Mouse (Mus musculus) CD4-positive naive resting alpha-beta T cell, adult 57 days (primary cell): ENCODE results near the gene 1110057P08Rik. TPM values are rescaled to one million over a fixed set of nuclear protein-coding genes. Genes with fewer than 3 reads are reported as not detected.

Experiments used
- total RNA-seq: library from RNA; stranded (reverse); gene quantifications from one replicate; pipeline ENCODE4 v1.2.4, GENCODE M21; 2023

1110057P08Rik gene
- total RNA-seq: not detected

GRCm38 (mm10) chr16:89174435-89174834 lies at the start of gene 1110057P08Rik:
TSS of gene 1110057P08Rik (plus strand) at chr16:89174735.

GRCm38 (mm10) chr16:89140551-89140950 lies 34.0 kb upstream of the 1110057P08Rik start, which contains the start of gene Gm6358:
TSS of gene Gm6358 (plus strand) at chr16:89140851.

GRCm38 (mm10) chr16:89150786-89151185 lies 23.7 kb upstream of the 1110057P08Rik start, which contains the start of gene Gm10061:
TSS of gene Gm10061 (plus strand) at chr16:89151086.

GRCm38 (mm10) chr16:89157652-89158051 lies 16.9 kb upstream of the 1110057P08Rik start, which contains the start of gene Gm9789:
TSS of gene Gm9789 (plus strand) at chr16:89157952.

GRCm38 (mm10) chr16:89169190-89169589 lies 5.3 kb upstream of the 1110057P08Rik start, which contains the start of gene Gm7735:
TSS of gene Gm7735 (plus strand) at chr16:89169490.

GRCm38 (mm10) chr16:89205561-89205960 lies 31.0 kb downstream of the 1110057P08Rik start, which contains the start of gene Krtap20-2:
TSS of gene Krtap20-2 (plus strand) at chr16:89205861.

Other genes with a start within 250 kb of the 1110057P08Rik start
- not detected for gene Krtap19-9b, start 242.5 kb upstream of the 1110057P08Rik start, total RNA-seq
- gene Krtap16-3, start 211.9 kb upstream of the 1110057P08Rik start, total RNA-seq: not detected
- gene Krtap22-2, start 164.0 kb upstream of the 1110057P08Rik start, total RNA-seq: not detected
- not detected for gene Gm10229, start 159.5 kb upstream of the 1110057P08Rik start, total RNA-seq
- gene Krtap6-1, start 143.0 kb upstream of the 1110057P08Rik start, total RNA-seq: not detected
- gene Gm10228, start 133.3 kb upstream of the 1110057P08Rik start, total RNA-seq: not detected
- not detected for gene Krtap6-5, start 126.9 kb upstream of the 1110057P08Rik start, total RNA-seq
- not detected for gene 1110025L11Rik, start 110.7 kb upstream of the 1110057P08Rik start, total RNA-seq
- gene Krtap6-3, start 90.7 kb upstream of the 1110057P08Rik start, total RNA-seq: not detected
- not detected for gene Gm6358, start 33.9 kb upstream of the 1110057P08Rik start, total RNA-seq
- not detected for gene Gm10061, start 23.6 kb upstream of the 1110057P08Rik start, total RNA-seq
- not detected for gene Gm9789, start 16.8 kb upstream of the 1110057P08Rik start, total RNA-seq
- gene Gm7735, start 5.2 kb upstream of the 1110057P08Rik start, total RNA-seq: not detected
- gene Krtap20-2, start 31.1 kb downstream of the 1110057P08Rik start, total RNA-seq: not detected
- not detected for gene Krtap21-1, start 229.1 kb downstream of the 1110057P08Rik start, total RNA-seq
- not detected for gene Krtap6-2, start 245.4 kb downstream of the 1110057P08Rik start, total RNA-seq